Mouse (Mus musculus) E14TG2a.4 (cell line): ENCODE results near the gene Ano10.

Experiments used
- CTCF ChIP-seq: conservative IDR thresholded peaks from 2 replicates; pipeline ENCODE4 v1.5.1; 2014; ENCODE audit warnings: low read length
- NANOG ChIP-seq: IDR thresholded peaks from 2 replicates; pipeline ENCODE4 v1.6.1; 2014; ENCODE audit warnings: borderline replicate concordance, low read length, mixed read lengths
- POU5F1 ChIP-seq: IDR thresholded peaks from 2 replicates; pipeline ENCODE4 v1.6.1; 2014; ENCODE audit warnings: low read length, borderline replicate concordance

DNA sequence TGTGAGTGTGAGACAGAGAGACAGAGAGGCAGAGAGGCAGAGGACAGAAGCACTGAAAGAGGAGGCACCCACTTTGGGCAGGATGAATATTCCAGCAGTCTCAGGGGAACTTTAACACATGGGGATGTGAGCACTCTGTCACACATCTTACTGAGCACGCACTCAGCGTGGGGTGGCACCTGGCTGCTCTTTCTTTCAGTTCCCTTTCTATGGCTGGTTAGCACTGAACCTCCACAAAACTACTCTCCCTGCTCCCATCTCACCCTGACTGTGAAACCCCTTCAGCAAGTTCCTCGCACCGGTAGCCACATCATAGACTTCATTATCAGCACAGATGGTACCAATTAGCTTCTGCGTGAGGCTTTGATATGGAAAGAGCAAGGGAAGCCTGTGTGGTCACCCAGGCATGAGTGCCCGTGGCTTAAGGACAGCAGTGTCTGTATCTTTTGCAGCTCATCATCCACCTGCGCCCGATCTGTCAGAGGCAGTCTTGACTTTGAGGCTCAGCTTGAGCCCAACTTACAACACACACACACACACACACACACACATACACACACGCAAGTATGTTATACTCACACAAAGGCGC is 52.3 kb downstream of the Ano10 start:
- TF ChIP-seq CTCF (no peak), NANOG (no peak), POU5F1 (no peak)
